In the genomic region with DNA sequence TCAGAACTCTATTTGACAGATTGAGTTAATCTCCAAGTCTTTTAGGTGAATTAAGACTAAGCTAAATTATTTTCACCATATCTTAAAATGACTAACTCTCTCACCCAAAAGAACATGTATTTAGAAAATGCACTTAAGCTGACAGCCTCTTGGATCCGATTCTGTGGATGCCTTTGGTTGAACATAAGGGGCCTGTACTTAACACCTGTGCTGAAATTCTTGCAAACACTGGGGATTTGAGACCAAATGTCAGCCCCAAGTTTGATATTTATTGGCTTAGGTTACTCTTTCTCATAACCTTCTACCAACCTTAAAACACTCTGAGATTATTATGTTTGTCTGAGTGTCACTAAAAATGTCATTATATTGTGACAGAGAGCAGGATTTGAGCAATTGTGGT, we compare ENCODE assay signal across 32 mouse cellular contexts.
"Had no signal": no experiment of that assay in that cellular context is flagged by ENCODE, and none has a peak within 500 bp of the region (broad histone marks: within the 10 kb centered on the region; RNA-seq: fewer than 3 reads in every experiment).

No protein-coding gene starts in this region.

- H3K4me1 ChIP-seq: liver, embryonic 12.5 days; liver, embryonic 13.5 days; liver, embryonic 15.5 days; lung, embryonic 15.5 days; megakaryocyte, embryonic 14.5 days; midbrain, embryonic 10.5 days; midbrain, embryonic 13.5 days; midbrain, embryonic 15.5 days; neural tube, embryonic 12.5 days had no signal

- DNase-seq: left cerebral cortex, postnatal 4 days; liver; liver, embryonic 13.5 days; liver, postnatal 0 days; lung, adult 18-20 months; lung, adult 2 months; lung, embryonic 14.5 days; lung, postnatal 10 days; lung, postnatal 14 days; lung, postnatal 36 days; lung, postnatal 4 days; midbrain, embryonic 14.5 days had no signal

- H3K9me3 ChIP-seq: limb, embryonic 10.5 days; limb, embryonic 12.5 days; limb, embryonic 13.5 days; limb, embryonic 15.5 days; liver, embryonic 12.5 days; liver, embryonic 13.5 days; liver, embryonic 15.5 days; lung, embryonic 15.5 days; megakaryocyte, embryonic 14.5 days; midbrain, embryonic 10.5 days; midbrain, embryonic 12.5 days; midbrain, embryonic 13.5 days; midbrain, embryonic 15.5 days; neural tube, embryonic 12.5 days had no signal

- H3K36me3 ChIP-seq: limb, embryonic 10.5 days; limb, embryonic 12.5 days; limb, embryonic 13.5 days; limb, embryonic 15.5 days; liver, embryonic 12.5 days; liver, embryonic 13.5 days; liver, embryonic 15.5 days; lung, embryonic 15.5 days; midbrain, embryonic 10.5 days; midbrain, embryonic 12.5 days; midbrain, embryonic 13.5 days; midbrain, embryonic 15.5 days; neural tube, embryonic 12.5 days had no signal

- H3K9ac ChIP-seq: limb, embryonic 12.5 days; limb, embryonic 13.5 days; limb, embryonic 15.5 days; liver, embryonic 12.5 days; liver, embryonic 13.5 days; liver, embryonic 14.5 days; liver, embryonic 15.5 days; liver, postnatal 0 days; lung, embryonic 14.5 days; lung, embryonic 15.5 days; midbrain, embryonic 12.5 days; midbrain, embryonic 13.5 days; midbrain, embryonic 15.5 days; neural tube, embryonic 12.5 days had no signal

- H3K27me3 ChIP-seq: limb, embryonic 12.5 days; limb, embryonic 13.5 days; limb, embryonic 15.5 days; liver, embryonic 12.5 days; liver, embryonic 13.5 days; liver, embryonic 15.5 days; lung, embryonic 15.5 days; megakaryocyte, embryonic 14.5 days; midbrain, embryonic 12.5 days; midbrain, embryonic 13.5 days; midbrain, embryonic 15.5 days; neural tube, embryonic 12.5 days had no signal

- H3K4me2 ChIP-seq: limb, embryonic 12.5 days; limb, embryonic 13.5 days; limb, embryonic 15.5 days; liver, embryonic 11.5 days; liver, embryonic 12.5 days; liver, embryonic 13.5 days; liver, embryonic 15.5 days; lung, embryonic 14.5 days; lung, embryonic 15.5 days; midbrain, embryonic 11.5 days; midbrain, embryonic 12.5 days; midbrain, embryonic 13.5 days; midbrain, embryonic 15.5 days; neural tube, embryonic 12.5 days had no signal

- H3K27ac ChIP-seq: limb, embryonic 10.5 days; limb, embryonic 12.5 days; limb, embryonic 13.5 days; limb, embryonic 15.5 days; liver, embryonic 12.5 days; liver, embryonic 13.5 days; liver, embryonic 14.5 days; liver, embryonic 15.5 days; lung, embryonic 15.5 days; macrophage; midbrain, embryonic 10.5 days; midbrain, embryonic 12.5 days; midbrain, embryonic 13.5 days; midbrain, embryonic 15.5 days; neural tube, embryonic 12.5 days had no signal

- H3K4me3 ChIP-seq: limb, embryonic 10.5 days; limb, embryonic 12.5 days; limb, embryonic 13.5 days; limb, embryonic 15.5 days; liver, embryonic 12.5 days; liver, embryonic 13.5 days; liver, embryonic 15.5 days; lung, embryonic 15.5 days; megakaryocyte, embryonic 14.5 days; midbrain, embryonic 10.5 days; midbrain, embryonic 12.5 days; midbrain, embryonic 13.5 days; midbrain, embryonic 15.5 days; myocyte; neural tube, embryonic 12.5 days had no signal

- ATAC-seq: liver, embryonic 12.5 days; liver, postnatal 0 days; lung, postnatal 0 days; midbrain, embryonic 13.5 days; midbrain, embryonic 15.5 days; midbrain, embryonic 16.5 days had no signal
